In genomic region chr5:131788008-131788407, GRCm38 (mm10) we compare ENCODE assay signal across 12 mouse cellular contexts.
DNase-seq lines count a peak whose midpoint lies in the region; ATAC-seq and TF ChIP-seq lines count a peak whose summit lies in the region.
"Had no signal": no experiment of that assay in that cellular context is flagged by ENCODE, and none has a peak within 500 bp of the region (broad histone marks: within the 10 kb centered on the region; RNA-seq: fewer than 3 reads in every experiment).

No protein-coding gene starts in this region.

- no peak overlapping the region for H3K4me3 ChIP-seq in hindbrain, embryonic 13.5 days
- no peak overlapping the region for H3K4me3 ChIP-seq in hindbrain, embryonic 11.5 days (ENCODE audit: low read depth, low read length)
- no peak overlapping the region for H3K4me3 ChIP-seq in midbrain, embryonic 14.5 days (replicated peaks; ENCODE audit: low read depth, low read length)
- H3K4me3 ChIP-seq in midbrain, embryonic 15.5 days = no peak overlapping the region
- H3K4me3 ChIP-seq in forebrain, postnatal 0 days (ENCODE audit: low read depth, low read length) = no peak overlapping the region
- H3K4me3 ChIP-seq: limb, embryonic 12.5 days; midbrain, embryonic 10.5 days; neural tube, embryonic 12.5 days had no signal

- TF ChIP-seq CTCF in forebrain, postnatal 0 days (IDR thresholded peaks at IDR 0.05; ENCODE audit: low read depth) = peak; percentile 27

- 11% methylated on average over 6 of the region's 6 CpGs for WGBS in hindbrain, embryonic 13.5 days
- 21% methylated on average over 6 of the region's 6 CpGs for WGBS in hindbrain, embryonic 11.5 days
- WGBS in midbrain, embryonic 14.5 days = 30% methylated on average over 6 of the region's 6 CpGs
- 32% methylated on average over 6 of the region's 6 CpGs for WGBS in midbrain, embryonic 15.5 days
- WGBS in forebrain, postnatal 0 days = 7% methylated on average over 6 of the region's 6 CpGs

- no peaks in the 10 kb centered on the region for H3K9me3 ChIP-seq in hindbrain, embryonic 13.5 days
- H3K9me3 ChIP-seq in hindbrain, embryonic 11.5 days (ENCODE audit: control insufficient read depth, low read length) = no peaks in the 10 kb centered on the region
- H3K9me3 ChIP-seq in midbrain, embryonic 14.5 days (ENCODE audit: control insufficient read depth, low read length) = no peaks in the 10 kb centered on the region
- H3K9me3 ChIP-seq in midbrain, embryonic 15.5 days = no peaks in the 10 kb centered on the region
- H3K9me3 ChIP-seq in forebrain, postnatal 0 days (ENCODE audit: low read length) = no peaks in the 10 kb centered on the region
- H3K9me3 ChIP-seq: limb, embryonic 12.5 days; midbrain, embryonic 10.5 days; neural tube, embryonic 12.5 days had no signal

- no peaks in the 10 kb centered on the region for H3K27me3 ChIP-seq in hindbrain, embryonic 13.5 days
- H3K27me3 ChIP-seq in hindbrain, embryonic 11.5 days (ENCODE audit: control insufficient read depth, insufficient read depth, low read length) = no peaks in the 10 kb centered on the region
- no peaks in the 10 kb centered on the region for H3K27me3 ChIP-seq in midbrain, embryonic 14.5 days (ENCODE audit: control insufficient read depth, insufficient read depth, low read length)
- H3K27me3 ChIP-seq in midbrain, embryonic 15.5 days (replicated peaks) = no peaks in the 10 kb centered on the region
- H3K27me3 ChIP-seq in forebrain, postnatal 0 days (ENCODE audit: insufficient read depth, low read length) = no peaks in the 10 kb centered on the region
- H3K27me3 ChIP-seq: neural tube, embryonic 12.5 days had no signal

- no peak for ATAC-seq in hindbrain, embryonic 13.5 days (ENCODE audit: low FRiP score)
- no peak for ATAC-seq in hindbrain, embryonic 11.5 days (ENCODE audit: low FRiP score)
- no peak for ATAC-seq in midbrain, embryonic 14.5 days (ENCODE audit: low FRiP score, low TSS enrichment)
- ATAC-seq in midbrain, embryonic 15.5 days (replicated peaks) = no peak
- ATAC-seq in forebrain, postnatal 0 days = no peak
- ATAC-seq in granulocyte monocyte progenitor cell, adult 5-6 weeks (replicated peaks; ENCODE audit: poor library complexity, severe bottlenecking) = no peak

- H3K9ac ChIP-seq in hindbrain, embryonic 13.5 days = no peak overlapping the region
- H3K9ac ChIP-seq in hindbrain, embryonic 11.5 days (ENCODE audit: low read depth, low read length) = no peak overlapping the region
- no peak overlapping the region for H3K9ac ChIP-seq in midbrain, embryonic 14.5 days (replicated peaks; ENCODE audit: low read length)
- no peak overlapping the region for H3K9ac ChIP-seq in midbrain, embryonic 15.5 days
- no peak overlapping the region for H3K9ac ChIP-seq in forebrain, postnatal 0 days
- H3K9ac ChIP-seq: limb, embryonic 12.5 days; neural tube, embryonic 12.5 days had no signal

- 0 out of 2 replicates have a peak overlapping the region, but pooled peaks have one; percentile 36 for H3K27ac ChIP-seq in hindbrain, embryonic 13.5 days
- no peak overlapping the region for H3K27ac ChIP-seq in hindbrain, embryonic 11.5 days (ENCODE audit: low read depth, low read length)
- no peak overlapping the region for H3K27ac ChIP-seq in midbrain, embryonic 14.5 days (replicated peaks; ENCODE audit: low read depth, low read length)
- H3K27ac ChIP-seq in midbrain, embryonic 15.5 days = no peak overlapping the region
- H3K27ac ChIP-seq in forebrain, postnatal 0 days (ENCODE audit: low read depth, low read length) = no peak overlapping the region
- H3K27ac ChIP-seq: limb, embryonic 12.5 days; midbrain, embryonic 10.5 days; neural tube, embryonic 12.5 days had no signal

- no peak overlapping the region for H3K4me2 ChIP-seq in hindbrain, embryonic 13.5 days
- H3K4me2 ChIP-seq in hindbrain, embryonic 11.5 days (replicated peaks; ENCODE audit: low read depth, low read length) = no peak overlapping the region
- H3K4me2 ChIP-seq in midbrain, embryonic 14.5 days (ENCODE audit: low read length) = no peak overlapping the region
- H3K4me2 ChIP-seq in midbrain, embryonic 15.5 days = no peak overlapping the region
- no peak overlapping the region for H3K4me2 ChIP-seq in forebrain, postnatal 0 days (ENCODE audit: low read depth)
- H3K4me2 ChIP-seq: limb, embryonic 12.5 days; neural tube, embryonic 12.5 days had no signal

- H3K36me3 ChIP-seq in hindbrain, embryonic 13.5 days = no peaks in the 10 kb centered on the region
- H3K36me3 ChIP-seq in hindbrain, embryonic 11.5 days (ENCODE audit: control insufficient read depth, insufficient read depth, low read length) = no peaks in the 10 kb centered on the region
- H3K36me3 ChIP-seq in midbrain, embryonic 14.5 days (ENCODE audit: control insufficient read depth, insufficient read depth, low read length) = no peaks in the 10 kb centered on the region
- no peaks in the 10 kb centered on the region for H3K36me3 ChIP-seq in midbrain, embryonic 15.5 days (replicated peaks)
- H3K36me3 ChIP-seq in forebrain, postnatal 0 days (ENCODE audit: insufficient read depth) = no peaks in the 10 kb centered on the region
- H3K36me3 ChIP-seq: limb, embryonic 12.5 days; midbrain, embryonic 10.5 days; neural tube, embryonic 12.5 days had no signal

- DNase-seq in cerebellum, postnatal 10 days = peak; percentile 72 to 82
- no peak for DNase-seq in cerebellum, adult 11 months
- no peak for DNase-seq in hindbrain, embryonic 11.5 days (ENCODE audit: low spot score)
- DNase-seq in midbrain, embryonic 14.5 days = peak; percentile 44
- no peak for DNase-seq in forebrain, postnatal 0 days
- DNase-seq: adrenal gland, adult 8-10 months had no signal

- peaks cover 46% of the 10 kb centered on the region for H3K4me1 ChIP-seq in hindbrain, embryonic 13.5 days (replicated peaks)
- 0 out of 2 replicates have a peak, but pooled peaks cover 3% of the 10 kb centered on the region for H3K4me1 ChIP-seq in hindbrain, embryonic 11.5 days (replicated peaks; ENCODE audit: control insufficient read depth, insufficient read depth, low read length)
- H3K4me1 ChIP-seq in midbrain, embryonic 14.5 days (ENCODE audit: control insufficient read depth, insufficient read depth, low read length) = peaks cover 30% of the 10 kb centered on the region; the same call in 1 of the 2 replicates
- H3K4me1 ChIP-seq in midbrain, embryonic 15.5 days = peaks cover 19% of the 10 kb centered on the region
- H3K4me1 ChIP-seq in forebrain, postnatal 0 days (ENCODE audit: insufficient read depth) = no peaks in the 10 kb centered on the region; the same call in 1 of the 2 replicates

Comparison
In these comparisons a context has a peak if more than half of its experiments do, and no peak if none do; other contexts are left out.
1. DNase-seq: peak in cerebellum, postnatal 10 days (2 of 2) and midbrain, embryonic 14.5 days (single experiment); none in cerebellum, adult 11 months (single experiment), hindbrain, embryonic 11.5 days (single experiment) and forebrain, postnatal 0 days (single experiment).